Mouse (Mus musculus): ENCODE measurements around the gene Nt5m.

DNA sequence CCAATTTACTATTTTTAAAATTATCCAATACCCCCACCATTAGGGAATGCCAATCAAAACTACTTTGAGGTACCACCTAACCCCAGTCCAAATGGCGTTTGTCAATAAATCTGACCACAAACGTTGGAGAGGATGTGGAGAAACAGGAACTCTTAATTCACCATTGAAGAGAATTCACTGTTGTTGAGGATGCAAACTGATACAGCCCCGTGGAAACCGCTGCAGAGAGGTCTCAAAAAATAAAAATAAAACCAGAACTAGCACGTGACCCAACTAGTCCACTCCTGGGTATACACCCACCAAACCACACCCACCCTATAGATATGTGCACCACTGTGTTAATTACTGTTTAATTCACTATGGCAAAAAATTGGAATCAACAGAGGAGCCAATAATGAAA lies 81.1 kb downstream of the Nt5m start:
- TF ChIP-seq CTCF (IDR thresholded peaks at IDR 0.05; ENCODE audit: low read depth) (no peak), EP300 (IDR thresholded peaks at IDR 0.05; ENCODE audit: low read depth) (no peak)

All from liver, embryonic 14.5 days (tissue).